Mouse (Mus musculus): ENCODE measurements around the gene Acot7.

GRCm38 (mm10) chr4:152169103-152169502 is 8.8 kb upstream of the Acot7 start:
- no peak for TF ChIP-seq CTCF (IDR thresholded peaks at IDR 0.05; ENCODE audit: insufficient read depth, low read length)
- TF ChIP-seq POLR2A (IDR thresholded peaks at IDR 0.05; ENCODE audit: borderline replicate concordance, extremely low read depth, low read depth, low read length), result no peak

Measured in lung, adult 2 months (tissue).